Mouse (Mus musculus) forebrain, embryonic 13.5 days (tissue): ENCODE measurements around the gene Gm21860. TPM values are rescaled to one million over a fixed set of nuclear protein-coding genes. Genes with fewer than 3 reads are reported as not detected.
A peak's percentile ranks its signal among the peaks of the same experiment; 100 is the strongest.
"Not testable (repeated sequence)": the region's sequence is repeated elsewhere in the genome, so short reads cannot be mapped to it uniquely, and the experiment has no call there.

Experiments used
- ATAC-seq: fragments of 200-750 bp; cut with Nextera tagmentation; 2 replicates; pipeline ENCODE4 v1.8.0; 2017
- H3K27ac ChIP-seq: fragments of 300-500 bp; sonication (generic); 2 replicates; pipeline ENCODE4 v1.5.1; 2015; ENCODE audit warnings: inconsistent platforms, mild to moderate bottlenecking, moderate library complexity
- H3K27me3 ChIP-seq: fragments of 300-500 bp; sonication (generic); 2 replicates; pipeline ENCODE4 v1.6.1; 2015; ENCODE audit warnings: mild to moderate bottlenecking, inconsistent platforms
- H3K36me3 ChIP-seq: fragments of 300-500 bp; sonication (generic); 2 replicates; pipeline ENCODE4 v1.6.1; 2015; ENCODE audit warnings: mild to moderate bottlenecking, inconsistent platforms; ENCODE audit not compliant: poor library complexity, severe bottlenecking
- H3K4me1 ChIP-seq: fragments of 300-500 bp; sonication (generic); 2 replicates; pipeline ENCODE4 v1.6.1; 2015; ENCODE audit warnings: inconsistent platforms
- H3K4me2 ChIP-seq: fragments of 300-500 bp; sonication (generic); 2 replicates; pipeline ENCODE4 v1.6.1; 2015; ENCODE audit warnings: inconsistent platforms, mild to moderate bottlenecking, moderate library complexity
- H3K4me3 ChIP-seq: fragments of 300-500 bp; sonication (generic); 2 replicates; pipeline ENCODE4 v1.5.1; 2015; ENCODE audit warnings: mild to moderate bottlenecking, inconsistent platforms
- H3K9ac ChIP-seq: fragments of 300-500 bp; sonication (generic); 2 replicates; pipeline ENCODE4 v1.6.1; 2015; ENCODE audit warnings: mild to moderate bottlenecking, inconsistent platforms
- H3K9me3 ChIP-seq: fragments of 300-500 bp; sonication (generic); replicated peaks from 2 replicates; pipeline ENCODE4 v1.6.1; 2016; ENCODE audit warnings: inconsistent platforms
- WGBS: fragments of 180-500 bp; shearing (Covaris S2); methylation state at CpG from one replicate; pipeline ENCODE4 v1.1.7; 2015; 5-methylcytosine and 5-hydroxymethylcytosine counted together
- polyA plus RNA-seq: library from polyadenylated mRNA; unstranded; fragments of >200 nt; fragmentation: Nextera tagmentation; extraction: Ambion mirVana; gene quantifications from 2 replicates; pipeline ENCODE4 v1.2.1, GENCODE M21; 2015

Gene Gm21860
- not detected in 2 replicates for polyA plus RNA-seq

GRCm38 (mm10) chrY:90754721-90755120 lies at the start of gene Gm21860:
Gm21860 (minus strand) TSS chrY:90754821.
- not testable (repeated sequence) for H3K9ac ChIP-seq, H3K4me2 ChIP-seq, H3K27me3 ChIP-seq, H3K27ac ChIP-seq, ATAC-seq, H3K36me3 ChIP-seq, H3K4me1 ChIP-seq, H3K4me3 ChIP-seq, H3K9me3 ChIP-seq
- WGBS = no CpG with 5 or more reads among the region's 8 CpGs

- H3K4me3 ChIP-seq, H3K9ac ChIP-seq, H3K36me3 ChIP-seq, H3K27ac ChIP-seq, H3K4me2 ChIP-seq, H3K9me3 ChIP-seq, ATAC-seq, H3K27me3 ChIP-seq, H3K4me1 ChIP-seq: not testable (repeated sequence)
- WGBS = no CpG with 5 or more reads among the region's 48 CpGs
These were observed 29.8 kb upstream of the Gm21860 start, which contains the start of gene Gm47283 for GRCm38 (mm10) chrY:90784438-90784837. Gm47283 (plus strand) TSS chrY:90784738.

GRCm38 (mm10) chrY:90745256-90745655 lies 9.4 kb downstream of the Gm21860 start:
- not testable (repeated sequence) for H3K27me3 ChIP-seq, H3K4me3 ChIP-seq, ATAC-seq, H3K4me2 ChIP-seq, H3K4me1 ChIP-seq, H3K27ac ChIP-seq, H3K9ac ChIP-seq
- H3K9me3 ChIP-seq = peaks cover 39% of the 10 kb centered on the region
- 95% methylated on average over 5 of the region's 5 CpGs for WGBS
- peaks cover 38% of the 10 kb centered on the region for H3K36me3 ChIP-seq

- ATAC-seq = peak; percentile 93
- H3K9ac ChIP-seq, H3K27me3 ChIP-seq, H3K4me1 ChIP-seq: not testable (repeated sequence)
- H3K4me3 ChIP-seq = peak overlapping the region; percentile 8
- 0 out of 2 replicates have a peak overlapping the region, but pooled peaks have one; percentile 2 for H3K4me2 ChIP-seq
- H3K27ac ChIP-seq = peak overlapping the region; percentile 6; the same call in 1 of the 2 replicates
- 59% methylated on average over 51 of the region's 51 CpGs for WGBS
- peaks cover 47% of the 10 kb centered on the region for H3K9me3 ChIP-seq
- peaks cover 46% of the 10 kb centered on the region for H3K36me3 ChIP-seq
These were observed 10.1 kb downstream of the Gm21860 start for GRCm38 (mm10) chrY:90744381-90744981.

- Histone ChIP-seq H3K36me3 (peaks cover 53% of the 10 kb centered on the region), H3K4me3 (no peak overlapping the region), H3K4me2 (no peak overlapping the region), H3K4me1 (no peaks in the 10 kb centered on the region), H3K9ac (no peak overlapping the region), H3K9me3 (peaks cover 54% of the 10 kb centered on the region), H3K27ac (0 out of 2 replicates have a peak overlapping the region, but pooled peaks have one; percentile 6), H3K27me3 (no peaks in the 10 kb centered on the region)
- 60% methylated on average over 2 of the region's 21 CpGs for WGBS
- ATAC-seq = no peak
These were observed 10.8 kb downstream of the Gm21860 start for GRCm38 (mm10) chrY:90743811-90744220.

GRCm38 (mm10) chrY:90743053-90743810 lies 11.4 kb downstream of the Gm21860 start:
- Histone ChIP-seq H3K9me3 (peaks cover 57% of the 10 kb centered on the region), H3K36me3 (peaks cover 56% of the 10 kb centered on the region)
- H3K4me3 ChIP-seq = not testable (repeated sequence)

GRCm38 (mm10) chrY:90742261-90743052 lies 12.2 kb downstream of the Gm21860 start:
- peak overlapping the region; percentile 3; the same call in 1 of the 2 replicates for H3K27ac ChIP-seq
- 89% methylated on average over 49 of the region's 49 CpGs for WGBS

More at GRCm38 (mm10) chrY:90743053-90743810, 11.4 kb downstream of the Gm21860 start:
- peak overlapping the region; percentile 3; the same call in 1 of the 2 replicates for H3K27ac ChIP-seq
- not testable (repeated sequence) for ATAC-seq, H3K27me3 ChIP-seq, H3K9ac ChIP-seq, H3K4me1 ChIP-seq, H3K4me2 ChIP-seq
- 84% methylated on average over 41 of the region's 46 CpGs for WGBS

GRCm38 (mm10) chrY:90741452-90742260 lies 13.0 kb downstream of the Gm21860 start:
- 84% methylated on average over 43 of the region's 43 CpGs for WGBS
- not testable (repeated sequence) for H3K27ac ChIP-seq, H3K9ac ChIP-seq, H3K4me2 ChIP-seq, H3K4me1 ChIP-seq, H3K4me3 ChIP-seq, H3K27me3 ChIP-seq
- peaks cover 56% of the 10 kb centered on the region for H3K36me3 ChIP-seq
- ATAC-seq = peak; percentile 31
- H3K9me3 ChIP-seq = peaks cover 57% of the 10 kb centered on the region

More at GRCm38 (mm10) chrY:90742261-90743052, 12.2 kb downstream of the Gm21860 start:
- peak; percentile 11; the same call in 1 of the 2 replicates for ATAC-seq
- H3K4me2 ChIP-seq, H3K4me3 ChIP-seq, H3K4me1 ChIP-seq, H3K27me3 ChIP-seq, H3K9ac ChIP-seq: not testable (repeated sequence)
- Histone ChIP-seq H3K36me3 (peaks cover 56% of the 10 kb centered on the region), H3K9me3 (peaks cover 57% of the 10 kb centered on the region)

- H3K9me3 ChIP-seq = peaks cover 57% of the 10 kb centered on the region
- not testable (repeated sequence) for H3K27ac ChIP-seq
These were observed 13.6 kb downstream of the Gm21860 start for GRCm38 (mm10) chrY:90741006-90741405.

GRCm38 (mm10) chrY:90740013-90740561 lies 14.5 kb downstream of the Gm21860 start:
- Histone ChIP-seq H3K27ac (no peak overlapping the region), H3K9me3 (peaks cover 54% of the 10 kb centered on the region), H3K27me3 (no peaks in the 10 kb centered on the region), H3K36me3 (peaks cover 50% of the 10 kb centered on the region), H3K4me2 (no peak overlapping the region), H3K9ac (no peak overlapping the region), H3K4me1 (no peaks in the 10 kb centered on the region), H3K4me3 (no peak overlapping the region; the same call in 1 of the 2 replicates)
- WGBS = 54% methylated on average over 14 of the region's 14 CpGs
- ATAC-seq = no peak

More at GRCm38 (mm10) chrY:90741006-90741405, 13.6 kb downstream of the Gm21860 start:
- not testable (repeated sequence) for H3K9ac ChIP-seq, H3K4me3 ChIP-seq, H3K4me2 ChIP-seq, H3K4me1 ChIP-seq, H3K27me3 ChIP-seq
- ATAC-seq = peak; percentile 55
- WGBS = 77% methylated on average over 38 of the region's 38 CpGs
- peaks cover 56% of the 10 kb centered on the region for H3K36me3 ChIP-seq

GRCm38 (mm10) chrY:90739531-90740012 lies 15.0 kb downstream of the Gm21860 start:
- H3K27ac ChIP-seq, H3K9ac ChIP-seq, H3K27me3 ChIP-seq, ATAC-seq, H3K4me2 ChIP-seq, H3K4me1 ChIP-seq, H3K4me3 ChIP-seq: not testable (repeated sequence)
- peaks cover 46% of the 10 kb centered on the region for H3K36me3 ChIP-seq
- WGBS = 54% methylated on average over 11 of the region's 11 CpGs
- H3K9me3 ChIP-seq = peaks cover 50% of the 10 kb centered on the region
